Mouse (Mus musculus) left cerebral cortex, postnatal 14 days (tissue): Measurements from ENCODE around the gene Olfr924. TPM values are rescaled to one million over a fixed set of nuclear protein-coding genes. Genes with fewer than 3 reads are reported as not detected.
"Not testable (repeated sequence)": the region's sequence is repeated elsewhere in the genome, so short reads cannot be mapped to it uniquely, and the experiment has no call there.

Experiments
- DNase-seq, 2 experiments: peaks; one replicate each; pipeline ENCODE4 v3.0.0; 2021 to 2022; ENCODE audit warnings: low spot score in 2 of 2, mixed read lengths in 1 of 2
- intact Hi-C: fragments of 180-260 bp; cut with DNase I; formaldehyde crosslinking; loops from one replicate; pipeline ENCODE4 v1.15.1; 2025
- long read RNA-seq, 2 experiments: library from polyadenylated mRNA; stranded (forward); transcript quantifications; one replicate each; pipeline ENCODE4 v2.0.0; 2021
- total RNA-seq, 2 experiments: library from RNA; stranded (reverse); gene quantifications; 2 replicates each; pipeline ENCODE4 v1.2.3; 2021

The Olfr924 gene
- not detected for total RNA-seq
- long read RNA-seq, experiment 1: 0 reads
- long read RNA-seq, experiment 2: 0 reads

- intact Hi-C loops: no loop called here
- no peak for DNase-seq
These were observed at the start of gene Olfr924 for GRCm38 (mm10) chr9:38844149-38844548. Gene Olfr924 (plus strand): TSS chr9:38844449.

DNA sequence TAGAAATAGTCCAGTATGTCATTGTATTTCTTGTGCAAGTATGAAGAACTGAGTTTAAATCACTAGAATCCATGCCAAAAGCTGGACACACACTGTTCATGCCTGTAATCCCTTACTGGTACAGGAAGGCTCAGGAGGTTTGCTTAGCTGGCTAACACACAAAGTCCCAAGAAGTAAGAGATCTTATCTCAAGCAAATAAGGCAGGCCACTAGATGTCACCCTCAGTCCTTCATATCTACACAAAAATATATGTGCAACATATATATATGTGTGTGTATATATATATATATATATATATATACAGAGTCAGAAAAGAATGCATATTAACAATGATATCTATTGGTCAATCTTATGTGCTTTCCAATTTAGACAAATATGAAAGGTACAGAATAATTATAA lies 38.6 kb upstream of the Olfr924 start:
- peak; percentile 52 to 60 for DNase-seq
- intact Hi-C loops: no loop called here

DNA sequence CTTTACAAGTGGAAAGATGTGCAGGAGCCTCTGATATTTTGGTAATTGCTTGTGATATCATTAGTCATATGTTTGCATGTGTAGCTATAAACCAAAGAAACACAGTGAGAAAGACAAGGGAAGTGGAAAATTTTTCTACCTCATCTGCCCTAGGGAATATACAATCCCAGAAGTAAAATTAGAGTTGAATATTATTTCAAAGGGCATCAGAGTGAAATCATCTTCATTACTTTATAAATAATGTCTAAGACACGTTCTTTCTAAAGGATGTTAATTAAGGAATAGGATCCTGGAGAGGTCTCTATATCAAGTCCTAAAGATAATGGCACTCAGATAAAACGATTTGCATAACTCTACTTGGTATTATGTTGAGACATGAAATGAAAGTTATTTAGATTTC lies 29.9 kb upstream of the Olfr924 start, which contains the start of gene Olfr922:
Gene Olfr922 (plus strand): TSS at position 301 of the 400 bp plus-strand sequence.
- intact Hi-C loops: no loop called here
- DNase-seq: no peak

DNA sequence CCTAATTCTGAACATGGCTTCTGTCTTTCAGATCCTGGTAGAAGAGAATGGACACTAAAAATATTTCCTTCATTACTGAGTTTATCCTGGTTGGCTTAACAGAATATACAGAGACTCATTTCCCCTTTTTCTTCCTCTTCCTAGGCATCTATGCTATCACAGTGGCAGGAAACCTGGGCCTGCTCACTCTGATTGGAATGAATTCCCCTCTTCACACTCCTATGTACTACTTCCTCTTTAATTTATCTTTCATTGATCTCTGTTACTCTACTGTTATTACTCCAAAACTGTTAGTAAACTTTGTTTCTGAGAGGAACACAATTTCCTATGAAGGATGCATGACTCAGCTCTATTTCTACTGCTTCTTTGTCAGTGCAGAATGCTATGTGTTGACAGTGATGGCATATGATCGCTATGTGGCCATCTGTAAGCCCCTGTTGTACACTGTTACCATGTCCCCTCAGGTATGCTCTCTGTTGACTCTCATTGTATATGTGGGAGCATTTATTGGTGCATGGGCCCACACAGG lies 28.7 kb upstream of the Olfr924 start:
- DNase-seq: no peak
- intact Hi-C loops: no loop called here

DNA sequence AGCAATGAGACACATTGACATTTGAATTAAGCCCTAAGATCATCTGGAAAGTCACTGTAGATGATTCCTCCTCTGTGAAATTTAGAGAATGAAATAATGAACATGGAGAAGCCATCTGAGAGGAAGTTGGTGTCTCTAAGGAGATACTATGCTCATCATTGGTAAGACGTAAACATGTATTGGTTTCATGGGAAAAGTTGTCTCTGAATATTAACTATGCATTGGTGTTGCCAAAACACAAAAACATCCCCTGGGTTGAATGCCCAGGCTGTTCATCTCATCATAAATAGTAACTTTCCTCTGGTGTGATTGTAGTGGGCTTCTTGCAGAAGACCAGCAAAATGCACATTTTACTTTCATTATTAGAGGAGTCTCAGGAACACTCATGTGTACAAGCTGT lies 18.0 kb upstream of the Olfr924 start, which contains the start of gene Olfr923:
Gene Olfr923 (plus strand): TSS at position 301 of the 400 bp plus-strand sequence.
- no peak for DNase-seq
- intact Hi-C loops: no loop called here

DNA sequence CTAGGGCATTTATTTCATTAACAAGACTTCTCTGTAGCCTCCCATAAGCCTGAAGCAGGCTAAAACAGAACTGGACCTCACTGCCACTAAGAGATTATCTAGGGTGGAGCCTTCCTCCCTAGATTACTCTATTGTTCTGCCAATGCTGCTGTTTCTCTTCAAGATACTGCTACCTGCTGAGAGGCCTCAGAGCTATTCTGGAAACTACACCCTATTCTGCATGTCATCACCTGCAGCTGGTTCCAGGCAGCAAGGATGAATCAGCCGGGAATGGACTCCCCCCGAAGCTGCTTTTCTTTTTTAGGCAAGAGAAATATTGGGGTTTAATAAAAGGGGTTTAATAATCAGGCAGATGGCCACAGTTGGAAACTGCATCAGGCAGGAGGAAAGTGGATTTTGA lies 11.2 kb upstream of the Olfr924 start:
- no peak for DNase-seq

GRCm38 (mm10) chr9:38854760-38855159 lies 10.5 kb downstream of the Olfr924 start, which contains the start of gene Olfr26:
Gene Olfr26 (plus strand): TSS chr9:38855060.
- intact Hi-C loops: no loop called here
- DNase-seq: no peak

More for the DNA sequence above, 11.2 kb upstream of the Olfr924 start:
- intact Hi-C loops: no loop called here

- intact Hi-C loops, DNase-seq: not testable (repeated sequence)
These were observed 30.6 kb downstream of the Olfr924 start for GRCm38 (mm10) chr9:38874880-38875279.

DNA sequence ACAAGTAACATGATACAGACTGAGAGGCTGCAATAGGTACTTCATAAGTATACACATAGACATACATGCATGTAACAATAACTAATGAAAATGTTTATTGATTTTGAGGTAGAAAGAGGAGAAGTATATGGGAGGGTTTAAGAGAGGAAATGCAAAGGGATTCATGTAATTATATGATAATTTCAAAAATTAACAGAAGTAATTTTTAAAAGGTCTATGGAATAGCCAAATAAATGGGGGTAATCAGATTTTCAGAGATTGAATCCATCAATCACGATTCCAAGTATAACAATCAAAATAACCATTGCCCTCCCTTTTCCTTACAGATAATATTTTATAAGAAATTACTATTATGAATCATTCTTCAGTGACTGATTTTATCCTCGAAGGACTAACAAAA lies 32.6 kb downstream of the Olfr924 start, which contains the start of gene Olfr926:
Gene Olfr926 (plus strand): TSS at position 301 of the 400 bp plus-strand sequence.
- DNase-seq: no peak
- intact Hi-C loops: no loop called here

Other genes with a start within 250 kb of the Olfr924 start
- not detected for gene Olfr914, start 239.3 kb upstream of the Olfr924 start, total RNA-seq
- gene Olfr916, start 184.6 kb upstream of the Olfr924 start, total RNA-seq: not detected
- gene Olfr917, start 178.6 kb upstream of the Olfr924 start, total RNA-seq: not detected
- gene Olfr918, start 169.8 kb upstream of the Olfr924 start, total RNA-seq: not detected
- not detected for gene Olfr919, start 140.8 kb upstream of the Olfr924 start, total RNA-seq
- gene Vwa5a, start 126.2 kb upstream of the Olfr924 start, total RNA-seq: 1 to 10 TPM; 6.5 to 8.3 TPM
- gene Olfr920, start 92.2 kb upstream of the Olfr924 start, total RNA-seq: under 1 TPM in 1 of 2 experiments, not detected in 1; 0.09 TPM
- gene Olfr921, start 71.4 kb upstream of the Olfr924 start, total RNA-seq: not detected
- gene Olfr922, start 29.8 kb upstream of the Olfr924 start, total RNA-seq: not detected
- gene Olfr923, start 17.9 kb upstream of the Olfr924 start, total RNA-seq: not detected
- gene Olfr26, start 10.6 kb downstream of the Olfr924 start, total RNA-seq: not detected
- not detected for gene Olfr926, start 32.7 kb downstream of the Olfr924 start, total RNA-seq
- gene Olfr930, start 85.4 kb downstream of the Olfr924 start, total RNA-seq: not detected
- gene Olfr933, start 127.9 kb downstream of the Olfr924 start, total RNA-seq: not detected
- gene Olfr934, start 143.9 kb downstream of the Olfr924 start, total RNA-seq: not detected
- gene Olfr935, start 155.2 kb downstream of the Olfr924 start, total RNA-seq: not detected
- gene Olfr146, start 178.9 kb downstream of the Olfr924 start, total RNA-seq: not detected
- gene Olfr937, start 220.5 kb downstream of the Olfr924 start, total RNA-seq: not detected
- not detected for gene Olfr938, start 234.4 kb downstream of the Olfr924 start, total RNA-seq